Mouse (Mus musculus) myocyte (in vitro differentiated cells): ENCODE data around the gene Hsf2. TPM values are rescaled to one million over a fixed set of nuclear protein-coding genes. Genes with fewer than 3 reads are reported as not detected.

Experiments used
- H3K27me3 ChIP-seq: one replicate; pipeline ENCODE4 v1.6.1; 2011; ENCODE audit not compliant: control insufficient read depth, insufficient read depth, insufficient read length
- H3K36me3 ChIP-seq: one replicate; pipeline ENCODE4 v1.6.1; 2011; ENCODE audit not compliant: control insufficient read depth, insufficient read depth
- H3K4me2 ChIP-seq: one replicate; pipeline ENCODE4 v1.6.1; 2011; ENCODE audit warnings: low read depth, control low read depth
- H3K4me3 ChIP-seq: one replicate; pipeline ENCODE4 v1.5.1; 2011; ENCODE audit warnings: mild to moderate bottlenecking, control low read depth, moderate library complexity
- H3K79me2 ChIP-seq: one replicate; pipeline ENCODE4 v1.6.1; 2011; ENCODE audit not compliant: control insufficient read depth, insufficient read depth
- H3ac ChIP-seq: one replicate; pipeline ENCODE4 v1.6.1; 2011; ENCODE audit not compliant: control insufficient read depth, insufficient read length
- CEBPB ChIP-seq: IDR thresholded peaks from 2 replicates; pipeline ENCODE4 v1.6.1; 2011; ENCODE audit warnings: mild to moderate bottlenecking, moderate library complexity; ENCODE audit not compliant: poor library complexity, insufficient read depth, severe bottlenecking
- E2F4 ChIP-seq: IDR thresholded peaks from one replicate; pipeline ENCODE4 v1.6.1; 2011; ENCODE audit warnings: mild to moderate bottlenecking, control low read depth, moderate library complexity; ENCODE audit not compliant: insufficient read depth
- MAX ChIP-seq: IDR thresholded peaks from one replicate; pipeline ENCODE4 v1.6.1; 2011; ENCODE audit warnings: low read depth, mild to moderate bottlenecking, control low read depth
- MYOD1 ChIP-seq, 3 experiments: IDR thresholded peaks; one replicate each; pipeline ENCODE4 v1.6.1; 2011; ENCODE audit warnings: control low read depth in 2 of 3, low read depth in 2 of 3, mild to moderate bottlenecking in 2 of 3, moderate library complexity in 1 of 3; ENCODE audit not compliant: insufficient read length in 2 of 3, control insufficient read depth in 1 of 3
- MYOG ChIP-seq, 3 experiments: IDR thresholded peaks; one replicate each; pipeline ENCODE4 v1.6.1; 2011; ENCODE audit warnings: control low read depth in 2 of 3, low read depth in 2 of 3, mild to moderate bottlenecking in 2 of 3; ENCODE audit not compliant: insufficient read length in 2 of 3, control insufficient read depth in 1 of 3, insufficient read depth in 1 of 3
- POLR2A ChIP-seq: IDR thresholded peaks from one replicate; pipeline ENCODE4 v1.6.1; 2011; ENCODE audit warnings: low read depth, mild to moderate bottlenecking, control low read depth, moderate library complexity; ENCODE audit not compliant: insufficient read length
- POLR2AphosphoS2 ChIP-seq: IDR thresholded peaks from one replicate; pipeline ENCODE4 v1.6.1; 2011; ENCODE audit warnings: low read depth, control low read depth; ENCODE audit not compliant: insufficient read length
- REST ChIP-seq: IDR thresholded peaks from one replicate; pipeline ENCODE4 v1.6.1; 2011; ENCODE audit warnings: mild to moderate bottlenecking, control low read depth, moderate library complexity; ENCODE audit not compliant: insufficient read depth, insufficient read length
- SRF ChIP-seq: IDR thresholded peaks from one replicate; pipeline ENCODE4 v1.6.1; 2011; ENCODE audit warnings: low read depth; ENCODE audit not compliant: control insufficient read depth, insufficient read length
- TCF12 ChIP-seq: IDR thresholded peaks from one replicate; pipeline ENCODE4 v1.6.1; 2011; ENCODE audit warnings: mild to moderate bottlenecking, control low read depth; ENCODE audit not compliant: poor library complexity, insufficient read depth, severe bottlenecking
- TCF3 ChIP-seq: IDR thresholded peaks from one replicate; pipeline ENCODE4 v1.6.1; 2011; ENCODE audit warnings: low read depth, control low read depth; ENCODE audit not compliant: insufficient read length
- USF1 ChIP-seq: IDR thresholded peaks from one replicate; pipeline ENCODE4 v1.6.1; 2011; ENCODE audit warnings: low read depth, mild to moderate bottlenecking, control low read depth, moderate library complexity
- polyA plus RNA-seq: library from polyadenylated mRNA; unstranded; fragments of >200 nt; fragmentation: generic; extraction: Trizol; gene quantifications from one replicate; pipeline ENCODE4 v1.2.1, GENCODE M21; 2012; ENCODE audit warnings: missing spikeins

Gene Hsf2
- polyA plus RNA-seq, 1 experiment, result 12.7 TPM

DNA sequence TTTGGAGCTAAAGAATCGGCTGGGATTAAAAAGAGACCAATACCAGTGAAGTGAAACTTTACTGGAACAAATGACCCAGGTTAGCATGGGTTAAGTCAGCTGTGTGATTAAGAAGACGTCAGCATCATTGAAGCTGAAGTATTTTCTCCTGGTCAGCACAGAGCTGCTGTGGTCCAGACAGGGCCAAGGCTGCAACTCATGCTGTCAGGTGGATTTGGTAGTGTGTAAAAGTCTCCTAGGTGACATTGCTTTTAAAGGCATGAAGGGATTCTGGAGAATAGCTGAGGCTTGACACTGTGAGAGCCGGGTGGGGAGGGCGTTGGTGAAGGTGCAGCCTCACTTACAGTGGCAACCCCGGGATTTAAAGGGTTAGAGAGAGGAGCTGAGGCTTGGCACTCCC, 4.5 kb upstream of the Hsf2 start:
- H3K36me3 ChIP-seq, result no peaks in the 10 kb centered on the region
- no peaks in the 10 kb centered on the region for H3K79me2 ChIP-seq
- H3K4me2 ChIP-seq, result no peak overlapping the region
- TF ChIP-seq MAX (no peak), POLR2AphosphoS2 (no peak), E2F4 (no peak), USF1 (no peak), REST (no peak), CEBPB (no peak), MYOG (IDR thresholded peaks at IDR 0.05; ENCODE audit: control insufficient read depth in 1 of 3, insufficient read depth in 1 of 3, insufficient read length in 2 of 3, low read depth in 2 of 3) (no peak), TCF3 (no peak), POLR2A (no peak), SRF (no peak)
- no peak overlapping the region for H3ac ChIP-seq
- no peaks in the 10 kb centered on the region for H3K27me3 ChIP-seq
- no peak overlapping the region for H3K4me3 ChIP-seq

DNA sequence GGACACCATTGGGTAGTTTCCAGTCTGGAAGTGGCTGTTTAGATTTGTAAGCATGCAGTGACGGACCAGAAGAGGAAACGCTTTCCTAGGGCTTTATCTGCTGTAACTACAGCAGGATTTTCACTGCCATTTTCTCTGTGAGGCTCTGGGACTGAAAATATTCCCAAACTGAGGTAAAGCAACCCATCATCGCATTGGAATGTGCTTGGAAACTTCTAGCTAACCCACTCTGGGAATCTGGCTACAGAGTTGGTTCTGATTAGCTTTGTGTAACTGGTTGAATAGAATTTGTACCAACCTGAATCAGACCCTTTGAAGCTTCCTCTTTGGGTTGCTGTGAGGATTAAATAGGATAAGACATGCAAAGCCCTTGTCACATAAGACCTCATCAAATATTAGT, 1.4 kb upstream of the Hsf2 start:
- TF ChIP-seq REST, result no peak
- TF ChIP-seq TCF12, result no peak
- no peak for TF ChIP-seq E2F4
- TF ChIP-seq SRF, result no peak
- no peak for TF ChIP-seq MAX
- TF ChIP-seq MYOD1 (IDR thresholded peaks at IDR 0.05; ENCODE audit: control insufficient read depth in 1 of 3, insufficient read length in 2 of 3, low read depth in 2 of 3), result no peak
- no peak for TF ChIP-seq USF1
- TF ChIP-seq CEBPB, result no peak
- no peak overlapping the region for H3K4me3 ChIP-seq
- no peak overlapping the region for H3ac ChIP-seq
- H3K27me3 ChIP-seq, result no peaks in the 10 kb centered on the region
- H3K4me2 ChIP-seq, result no peak overlapping the region
- no peaks in the 10 kb centered on the region for H3K36me3 ChIP-seq
- H3K79me2 ChIP-seq, result peaks cover 28% of the 10 kb centered on the region

GRCm38 (mm10) chr10:57486542-57487071, 422 bp downstream of the Hsf2 start:
- H3K36me3 ChIP-seq, result no peaks in the 10 kb centered on the region
- peak overlapping the region; percentile 59 for H3ac ChIP-seq
- TF ChIP-seq USF1 (no peak), MYOD1 (IDR thresholded peaks at IDR 0.05; ENCODE audit: control insufficient read depth in 1 of 3, insufficient read length in 2 of 3, low read depth in 2 of 3) (no peak)
- peaks cover 47% of the 10 kb centered on the region for H3K79me2 ChIP-seq
- peak overlapping the region; percentile 72 for H3K4me2 ChIP-seq
- H3K27me3 ChIP-seq, result no peaks in the 10 kb centered on the region
- H3K4me3 ChIP-seq, result peak overlapping the region; percentile 57

DNA sequence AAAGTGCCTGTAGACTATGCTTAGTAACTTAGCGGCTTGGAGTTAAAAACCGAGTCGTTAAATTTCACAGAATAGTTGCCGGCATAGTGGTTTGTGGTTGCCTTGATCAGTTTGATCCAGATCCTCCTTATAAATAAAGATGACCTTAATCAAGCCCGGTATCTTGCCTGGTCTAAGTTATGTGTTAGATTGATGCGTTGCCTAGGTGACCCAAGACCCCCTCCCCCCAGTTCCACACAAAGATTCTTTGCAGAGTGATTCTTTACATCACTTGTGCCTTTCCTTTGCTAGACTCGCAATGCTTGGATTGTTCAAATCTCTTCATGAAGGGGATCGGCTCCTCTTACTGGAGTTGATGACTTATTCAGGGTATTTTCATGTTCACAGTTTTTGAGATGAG, 1.0 kb downstream of the Hsf2 start:
- H3ac ChIP-seq, result peak overlapping the region; percentile 59
- H3K4me2 ChIP-seq, result peak overlapping the region; percentile 72
- peaks cover 53% of the 10 kb centered on the region for H3K79me2 ChIP-seq
- H3K27me3 ChIP-seq, result no peaks in the 10 kb centered on the region
- no peaks in the 10 kb centered on the region for H3K36me3 ChIP-seq
- peak overlapping the region; percentile 57 for H3K4me3 ChIP-seq
- no peak for TF ChIP-seq SRF
- no peak for TF ChIP-seq TCF3
- TF ChIP-seq MAX, result no peak
- TF ChIP-seq POLR2AphosphoS2, result no peak
- TF ChIP-seq REST, result no peak
- TF ChIP-seq CEBPB, result no peak
- TF ChIP-seq E2F4, result no peak
- no peak for TF ChIP-seq TCF12
- TF ChIP-seq USF1, result no peak
- no peak for TF ChIP-seq MYOD1 (IDR thresholded peaks at IDR 0.05; ENCODE audit: control insufficient read depth in 1 of 3, insufficient read length in 2 of 3, low read depth in 2 of 3)
- TF ChIP-seq POLR2A, result no peak
- TF ChIP-seq MYOG (IDR thresholded peaks at IDR 0.05; ENCODE audit: control insufficient read depth in 1 of 3, insufficient read depth in 1 of 3, insufficient read length in 2 of 3, low read depth in 2 of 3), result no peak

- Histone ChIP-seq H3ac (no peak overlapping the region), H3K79me2 (peaks cover 64% of the 10 kb centered on the region), H3K4me2 (peak overlapping the region; percentile 72), H3K36me3 (no peaks in the 10 kb centered on the region), H3K27me3 (no peaks in the 10 kb centered on the region), H3K4me3 (no peak overlapping the region)
- TF ChIP-seq TCF12 (no peak), E2F4 (no peak), REST (no peak), MYOD1 (IDR thresholded peaks at IDR 0.05; ENCODE audit: control insufficient read depth in 1 of 3, insufficient read length in 2 of 3, low read depth in 2 of 3) (no peak), MAX (no peak), MYOG (IDR thresholded peaks at IDR 0.05; ENCODE audit: control insufficient read depth in 1 of 3, insufficient read depth in 1 of 3, insufficient read length in 2 of 3, low read depth in 2 of 3) (no peak), SRF (no peak), TCF3 (no peak), USF1 (no peak), POLR2A (no peak), CEBPB (no peak), POLR2AphosphoS2 (no peak)
Observed at GRCm38 (mm10) chr10:57488591-57488990, 2.4 kb downstream of the Hsf2 start.
